Mouse (Mus musculus) kidney, adult 18-20 months (tissue): Measurements from ENCODE around the gene 2010003K11Rik.

Experiments
- DNase-seq: peaks from one replicate; pipeline ENCODE4 v3.0.0; 2021

Gene 2010003K11Rik

GRCm38 (mm10) chr19:4498062-4498933, at the start of gene 2010003K11Rik:
Gene 2010003K11Rik, minus strand, starts transcription at chr19:4498583.
- peak; percentile 35 for DNase-seq

- no peak for DNase-seq
These were observed 49.4 kb upstream of the 2010003K11Rik start for GRCm38 (mm10) chr19:4547801-4548200.

- DNase-seq = no peak
These were observed 47.5 kb upstream of the 2010003K11Rik start for GRCm38 (mm10) chr19:4545841-4546240.

GRCm38 (mm10) chr19:4545091-4545490, 46.7 kb upstream of the 2010003K11Rik start:
- DNase-seq = no peak

GRCm38 (mm10) chr19:4542081-4542480, 43.7 kb upstream of the 2010003K11Rik start:
- no peak for DNase-seq

- DNase-seq = no peak
These were observed 42.6 kb upstream of the 2010003K11Rik start for GRCm38 (mm10) chr19:4540992-4541391.

GRCm38 (mm10) chr19:4540263-4540662, 41.9 kb upstream of the 2010003K11Rik start:
- DNase-seq = no peak

GRCm38 (mm10) chr19:4536606-4537005, 38.2 kb upstream of the 2010003K11Rik start:
- DNase-seq = no peak

- DNase-seq = no peak
These were observed 37.5 kb upstream of the 2010003K11Rik start for GRCm38 (mm10) chr19:4535922-4536321.

- DNase-seq = no peak
These were observed 36.3 kb upstream of the 2010003K11Rik start for GRCm38 (mm10) chr19:4534646-4535045.

GRCm38 (mm10) chr19:4521426-4522050, 23.2 kb upstream of the 2010003K11Rik start:
- DNase-seq = no peak

- DNase-seq = no peak
These were observed 19.1 kb upstream of the 2010003K11Rik start for GRCm38 (mm10) chr19:4517483-4517882.

GRCm38 (mm10) chr19:4516288-4516687, 17.9 kb upstream of the 2010003K11Rik start:
- no peak for DNase-seq

GRCm38 (mm10) chr19:4515746-4516145, 17.4 kb upstream of the 2010003K11Rik start:
- DNase-seq = no peak

- DNase-seq = no peak
These were observed 15.0 kb upstream of the 2010003K11Rik start for GRCm38 (mm10) chr19:4513236-4513858.

GRCm38 (mm10) chr19:4511116-4511841, 12.9 kb upstream of the 2010003K11Rik start:
- DNase-seq = no peak

- peak; percentile 98 for DNase-seq
These were observed 11.9 kb upstream of the 2010003K11Rik start, which contains the start of gene Pcx for GRCm38 (mm10) chr19:4509986-4510963. Gene Pcx, plus strand, starts transcription at chr19:4510472.

GRCm38 (mm10) chr19:4507746-4508145, 9.4 kb upstream of the 2010003K11Rik start:
- DNase-seq = no peak

GRCm38 (mm10) chr19:4504830-4505229, 6.4 kb upstream of the 2010003K11Rik start:
- DNase-seq = no peak

- no peak for DNase-seq
These were observed 4.3 kb upstream of the 2010003K11Rik start for GRCm38 (mm10) chr19:4502701-4503100.

- DNase-seq = peak; percentile 80
These were observed 965 bp downstream of the 2010003K11Rik start for GRCm38 (mm10) chr19:4497263-4497973.
